Mouse (Mus musculus): ENCODE measurements around the gene Tbl1xr1.

Tbl1xr1 gene

DNA sequence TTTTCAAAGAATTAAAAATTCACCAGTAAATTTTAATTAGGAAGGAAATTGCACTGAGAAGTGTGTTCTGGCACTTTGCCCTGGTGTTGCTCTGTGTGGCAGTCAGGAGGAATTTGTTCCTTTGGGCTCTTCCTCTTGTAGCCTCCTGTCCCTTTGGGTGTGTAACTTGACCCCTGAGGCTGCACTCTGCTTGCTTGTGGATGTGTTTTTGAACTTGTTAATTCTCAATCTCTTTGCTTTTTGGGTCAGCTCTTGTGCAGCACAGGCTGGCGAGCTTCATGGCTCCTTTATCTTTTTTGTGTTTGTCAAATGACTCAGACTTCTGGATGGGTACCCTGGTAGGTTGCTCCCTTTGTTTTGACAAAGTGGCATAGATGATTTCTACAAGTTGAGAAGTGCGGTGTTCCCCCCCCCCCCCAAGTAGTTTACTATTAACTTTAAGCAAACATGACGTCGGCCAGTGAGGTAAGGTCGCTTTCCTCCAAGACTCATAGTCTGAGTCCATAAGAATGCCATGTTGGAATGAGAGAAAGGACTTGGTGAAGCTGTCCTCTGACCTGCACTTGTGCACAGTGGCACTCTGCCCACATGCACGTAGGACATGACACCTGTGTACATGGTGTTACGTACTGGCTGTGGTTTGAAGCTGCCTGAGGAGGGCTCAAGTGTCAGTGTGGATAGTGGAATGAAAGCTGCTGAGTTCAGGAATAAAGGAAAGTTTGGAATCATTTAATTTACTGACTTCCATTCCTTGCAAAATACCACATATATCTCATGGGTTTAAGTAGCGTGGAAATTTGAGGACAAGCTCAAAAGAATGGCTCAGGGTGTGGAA lies 14.2 kb downstream of the Tbl1xr1 start:
- DNase-seq, result no peak

DNA sequence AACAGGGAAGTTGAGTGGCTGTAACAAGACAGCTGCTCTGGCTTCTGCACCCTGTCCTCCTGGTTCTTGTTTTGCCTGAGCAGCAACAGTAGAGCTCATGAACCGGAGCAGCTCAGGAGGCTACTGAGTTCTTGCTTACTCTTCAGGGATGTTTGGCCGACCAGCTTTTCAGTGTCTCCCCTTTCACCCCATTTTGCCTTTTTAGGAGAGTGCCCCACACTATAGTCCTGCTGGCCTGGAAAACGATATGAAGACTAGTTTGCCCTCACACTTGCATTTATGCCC lies 14.8 kb downstream of the Tbl1xr1 start:
- no peak for DNase-seq

DNA sequence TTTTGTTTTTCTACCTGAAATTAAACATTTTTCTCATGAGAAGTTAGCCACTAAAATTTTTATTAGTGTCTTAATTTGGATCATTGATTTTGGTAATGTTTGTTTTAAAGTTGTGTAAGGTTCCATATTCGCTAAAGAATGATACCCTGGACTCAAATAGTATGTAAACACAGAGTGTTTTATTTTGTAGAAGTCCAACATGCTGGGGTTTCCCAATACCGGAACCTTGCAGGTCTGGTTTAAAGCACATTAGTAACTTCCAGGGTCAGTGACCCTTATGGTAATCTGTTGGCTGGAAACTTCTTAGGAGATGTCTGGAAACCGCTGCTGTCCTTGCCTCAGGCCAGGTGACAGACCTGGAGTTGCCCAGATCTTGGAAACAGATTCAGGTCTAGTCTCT lies 15.2 kb downstream of the Tbl1xr1 start:
- no peak for DNase-seq

DNA sequence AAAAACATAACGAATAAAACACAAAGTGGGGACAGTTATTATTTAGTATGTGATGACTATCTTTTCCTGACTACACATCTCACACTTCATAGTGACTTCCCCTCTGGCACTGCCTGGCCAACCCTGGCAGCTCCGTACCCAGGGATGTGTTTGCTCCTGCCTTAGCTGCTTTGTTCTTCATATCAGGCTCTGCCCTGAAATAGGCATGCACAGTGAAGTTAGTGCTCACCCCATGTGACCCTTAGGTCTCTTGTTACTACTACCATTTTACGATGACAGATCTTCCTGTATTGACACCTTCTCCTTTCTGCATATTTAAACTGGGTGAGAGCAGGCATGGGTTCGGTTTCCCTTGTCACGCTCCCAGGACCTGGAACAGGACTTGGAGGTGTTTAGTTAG lies 16.3 kb downstream of the Tbl1xr1 start:
- no peak for DNase-seq

DNA sequence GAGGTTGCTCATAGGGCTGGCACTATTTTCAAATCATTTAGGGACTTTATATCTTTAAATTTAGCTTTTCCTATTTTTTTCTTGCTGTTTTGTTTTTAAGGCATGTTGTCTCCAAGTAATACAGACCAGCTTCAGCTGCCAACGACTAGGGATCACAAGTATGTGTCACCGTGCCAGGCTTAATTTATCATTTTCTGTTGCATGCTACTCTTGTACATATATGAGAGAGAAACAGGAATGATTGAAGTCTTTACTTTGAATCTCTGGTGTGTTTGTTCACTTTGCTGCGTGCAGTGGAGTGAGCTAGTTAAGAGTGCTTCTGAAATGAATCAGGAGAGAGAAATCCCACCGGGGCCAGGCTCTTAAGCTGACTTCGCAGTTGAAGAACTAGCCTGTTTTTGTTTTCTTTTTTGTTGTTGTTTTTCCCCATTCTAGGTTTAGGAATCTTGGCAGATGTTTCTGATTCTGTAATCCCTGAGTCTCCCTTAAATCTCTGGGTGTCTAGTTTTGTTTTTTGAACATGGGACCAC lies 27.6 kb downstream of the Tbl1xr1 start:
- DNase-seq, result no peak

DNA sequence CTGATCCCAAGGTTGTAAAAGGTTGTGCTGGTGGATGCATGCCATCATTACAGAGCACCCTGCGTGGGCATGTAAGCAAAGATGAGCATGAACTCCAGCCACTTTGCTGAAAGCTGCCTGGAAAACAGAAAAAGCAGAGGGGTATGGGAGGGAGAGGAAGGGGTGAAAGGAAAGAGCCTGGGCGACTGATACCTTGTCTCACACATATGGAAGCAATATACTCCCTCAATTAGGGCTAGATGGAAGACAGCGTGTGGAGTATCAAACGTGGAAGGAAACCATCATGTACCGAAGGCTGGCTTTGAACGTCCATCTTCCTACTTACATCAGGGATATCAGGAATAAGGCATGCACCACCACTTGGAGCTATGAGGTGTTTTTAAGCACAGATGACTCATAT lies 29.0 kb downstream of the Tbl1xr1 start:
- DNase-seq, result no peak

DNA sequence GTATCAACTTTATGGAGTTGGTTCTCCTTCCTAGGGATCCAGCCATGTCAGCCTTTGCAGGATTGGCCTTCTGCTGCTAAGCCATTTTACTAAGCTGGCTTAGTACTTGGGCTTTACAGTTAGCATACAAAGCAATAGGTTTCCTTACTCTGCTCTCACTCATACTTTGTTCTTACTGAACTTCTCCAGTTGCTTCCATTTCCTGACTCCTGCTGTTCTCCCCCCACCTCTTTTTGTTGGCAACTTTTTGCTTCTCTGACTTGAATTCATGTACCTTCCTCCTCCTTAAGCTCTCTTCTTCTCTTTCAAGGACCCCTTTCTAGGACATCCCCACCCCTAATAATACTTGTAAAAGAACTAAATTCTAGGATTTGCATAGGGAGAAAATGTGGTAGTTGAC lies 31.6 kb downstream of the Tbl1xr1 start:
- DNase-seq, result no peak

DNA sequence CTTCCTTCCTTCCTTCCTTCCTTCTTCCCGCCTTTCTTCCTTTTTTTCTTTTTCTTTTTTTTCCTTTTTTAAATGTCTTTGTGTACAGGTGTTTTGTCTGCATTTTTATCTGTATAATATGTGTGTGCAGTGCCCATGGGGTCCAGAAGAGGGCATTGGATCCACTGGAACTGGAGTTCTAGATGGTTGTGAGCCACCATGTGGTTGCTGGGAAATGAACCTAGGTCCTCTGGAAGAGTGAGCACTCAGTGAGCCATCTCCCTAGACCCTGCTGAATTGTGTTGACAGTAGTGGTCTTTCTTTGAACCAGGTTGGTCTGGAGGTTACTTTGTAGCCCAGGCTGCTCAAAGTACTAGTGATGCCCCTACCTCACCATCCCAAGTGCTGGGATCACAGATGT lies 33.2 kb downstream of the Tbl1xr1 start:
- no peak for DNase-seq

DNA sequence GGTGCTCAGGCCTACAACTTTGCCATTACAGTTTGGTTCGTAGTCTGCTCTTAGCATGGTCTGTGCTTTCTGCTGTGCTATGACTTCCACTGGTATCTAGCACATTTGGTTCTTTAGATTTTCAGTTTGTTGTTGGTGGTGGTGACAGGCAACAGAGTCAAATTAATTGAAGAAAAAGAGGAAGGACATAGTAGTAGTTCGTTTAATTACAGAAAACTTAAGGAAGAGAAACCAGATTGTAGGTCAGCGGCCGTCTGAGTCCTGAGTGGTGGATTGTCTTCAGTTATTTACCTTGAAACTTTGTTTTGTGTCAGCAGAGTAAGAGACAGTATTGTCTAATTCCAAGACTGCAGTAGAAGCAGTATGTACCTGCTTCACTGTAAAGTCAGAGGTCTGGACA lies 37.3 kb downstream of the Tbl1xr1 start:
- no peak for DNase-seq

DNA sequence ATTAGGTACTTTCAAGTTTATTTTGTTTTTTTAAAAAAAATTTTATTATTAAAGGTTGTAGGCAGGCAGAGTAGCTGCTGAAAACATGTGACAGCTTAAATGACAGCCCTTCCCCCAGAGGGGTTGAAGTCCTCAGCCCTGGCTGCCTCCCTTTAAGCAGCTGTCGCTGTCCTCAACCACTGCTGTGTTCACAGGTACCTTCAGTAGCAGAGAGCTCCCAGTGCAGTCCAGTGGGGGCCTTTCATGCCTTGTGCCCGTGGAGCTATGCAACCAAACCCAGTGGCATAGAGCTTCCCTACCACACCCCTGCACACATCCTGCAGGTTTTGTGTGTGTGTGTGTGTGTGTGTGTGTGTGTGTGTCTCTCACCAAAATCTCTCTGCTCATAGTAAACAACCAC lies 38.8 kb downstream of the Tbl1xr1 start:
- DNase-seq, result no peak

DNA sequence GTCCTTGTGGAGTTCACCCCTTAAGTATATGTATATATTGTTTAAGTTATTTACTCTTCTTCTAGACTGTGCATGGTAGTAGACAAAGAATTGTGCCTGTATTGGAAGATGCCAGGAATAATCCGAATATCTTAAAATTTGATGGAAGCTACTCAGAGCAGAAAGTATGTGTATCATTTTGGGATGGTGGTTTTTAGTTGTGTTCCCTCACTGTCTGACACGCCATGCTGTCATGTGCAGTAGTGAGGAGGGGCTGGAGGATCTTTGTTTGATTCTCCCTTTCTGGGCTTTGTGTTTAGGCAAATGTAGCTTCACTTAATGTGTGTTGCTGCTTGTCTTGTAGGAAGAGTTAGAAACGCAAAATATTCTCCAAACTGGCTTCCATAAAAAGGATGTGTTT lies 39.2 kb downstream of the Tbl1xr1 start:
- DNase-seq, result no peak

DNA sequence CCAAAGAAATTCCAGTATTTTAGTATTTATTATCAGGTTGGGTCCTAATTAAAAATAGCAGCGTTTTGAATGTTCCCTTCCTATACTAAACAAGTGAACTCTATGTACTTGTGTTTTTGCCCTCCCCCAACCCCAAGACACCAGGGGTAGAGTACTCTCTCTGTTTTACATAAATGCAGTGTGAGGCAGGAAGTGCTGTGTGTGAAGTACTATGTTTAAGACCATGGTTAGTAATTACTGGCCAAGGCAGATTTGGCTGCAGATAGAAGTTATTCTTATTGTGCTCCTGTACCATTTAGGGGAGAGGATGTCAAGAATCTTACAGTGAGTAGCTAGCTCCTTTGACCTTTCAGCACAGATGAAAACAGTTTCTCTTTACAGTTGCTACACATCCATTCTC lies 39.7 kb downstream of the Tbl1xr1 start:
- no peak for DNase-seq

DNA sequence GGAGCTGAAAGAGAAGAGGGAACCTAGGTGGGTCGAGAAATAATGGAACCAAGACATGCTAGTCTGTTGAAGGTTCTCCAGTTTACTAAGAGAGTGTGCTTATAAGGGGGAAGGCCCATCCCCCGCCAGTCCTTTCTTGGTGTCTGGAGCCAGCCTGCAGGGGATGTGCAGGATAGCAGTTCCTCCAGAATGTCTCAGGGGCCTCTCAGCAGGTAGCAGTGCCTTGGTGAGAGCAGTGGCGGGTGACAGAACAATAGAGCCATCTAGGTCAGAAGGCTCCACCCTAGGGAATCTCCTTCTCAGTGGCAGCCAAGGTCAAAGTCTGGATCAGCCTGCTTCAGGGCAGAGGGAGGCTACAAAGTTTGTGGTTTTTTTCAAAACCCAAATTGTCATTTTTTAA lies 45.3 kb downstream of the Tbl1xr1 start:
- DNase-seq, result no peak

DNA sequence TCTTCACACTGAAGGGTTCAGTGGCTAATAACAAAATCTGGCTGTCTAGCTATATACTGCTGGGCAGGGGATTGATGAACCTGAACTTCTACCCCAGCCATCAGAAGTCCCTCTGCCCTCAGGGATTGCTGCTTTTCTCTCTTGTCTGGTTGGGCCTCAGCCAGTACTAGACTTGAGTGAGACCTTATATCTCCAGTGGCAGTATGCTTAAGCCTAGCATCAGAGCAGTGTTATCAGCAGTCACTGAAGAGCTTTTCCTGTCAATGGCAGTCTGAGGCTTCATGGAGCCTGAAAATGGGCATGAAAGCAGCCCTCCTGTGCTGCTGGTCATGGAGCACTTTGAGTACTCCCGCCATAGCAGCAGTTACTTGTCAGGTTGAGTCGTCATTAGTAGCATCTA lies 46.7 kb downstream of the Tbl1xr1 start:
- no peak for DNase-seq

DNA sequence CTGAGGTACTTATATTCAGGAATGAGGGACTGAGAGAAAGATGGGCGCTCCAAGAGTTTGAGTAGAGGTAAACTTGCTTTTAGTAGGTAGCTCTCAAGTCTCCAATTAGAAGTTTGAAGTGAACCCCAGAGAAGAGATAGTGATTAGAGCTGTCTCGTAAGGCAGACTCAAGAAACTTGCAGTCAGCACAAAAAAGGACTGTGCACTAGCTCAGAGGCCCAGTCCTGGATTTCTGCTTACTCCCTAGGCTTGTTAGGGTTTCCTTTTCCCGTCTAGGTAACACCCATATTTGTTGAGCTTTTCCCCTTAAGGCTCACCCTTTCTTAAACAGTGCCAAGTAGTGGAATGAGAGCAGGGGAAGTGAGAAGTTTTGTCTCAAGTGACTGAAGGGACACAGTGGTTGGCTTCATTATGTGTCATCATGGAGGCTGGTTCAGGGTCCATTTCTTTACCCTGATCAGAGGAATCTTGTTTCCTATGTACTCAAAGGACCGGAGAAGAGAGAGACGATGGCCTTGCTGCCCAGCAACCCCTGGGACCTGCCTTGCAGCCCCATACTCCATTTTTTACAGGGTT lies 49.9 kb downstream of the Tbl1xr1 start:
- no peak for DNase-seq

DNA sequence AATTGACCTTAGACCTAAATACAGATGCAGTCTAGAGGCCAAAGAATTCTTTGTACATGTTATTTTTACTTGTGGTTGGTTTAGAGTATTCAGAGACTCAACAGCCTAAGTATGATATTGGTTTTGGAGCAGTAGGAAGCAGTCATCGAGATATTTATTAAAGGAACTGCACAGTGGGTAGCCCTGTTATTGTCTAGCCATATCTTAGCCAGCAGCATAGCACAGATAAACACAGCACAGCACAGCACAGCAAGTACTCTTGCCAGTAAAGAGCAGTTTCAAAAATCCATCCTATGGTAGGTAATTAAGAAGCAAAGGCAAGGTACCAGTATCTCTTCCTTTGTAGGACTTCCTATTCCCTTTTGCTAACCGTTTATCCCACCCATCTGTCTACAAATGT lies 54.8 kb downstream of the Tbl1xr1 start:
- DNase-seq, result no peak

DNA sequence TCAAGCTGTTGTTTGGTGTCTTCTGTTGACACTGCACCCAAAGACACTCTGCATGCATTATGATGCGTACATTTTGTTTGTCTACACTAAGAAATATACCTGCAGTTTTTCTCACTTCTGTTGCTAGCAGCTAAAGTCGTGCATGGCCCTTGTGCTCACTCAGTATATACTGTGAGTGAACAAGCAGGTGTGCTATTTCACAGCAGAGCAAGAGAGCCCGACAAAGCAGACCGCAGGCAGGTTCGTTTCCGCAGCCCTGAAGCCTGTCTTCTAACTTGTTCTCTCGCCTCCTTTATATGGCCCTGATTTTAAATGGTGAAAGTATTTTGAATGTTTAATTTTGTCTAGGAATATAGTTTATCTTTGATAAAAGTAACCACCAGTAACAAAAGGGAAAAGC lies 57.2 kb downstream of the Tbl1xr1 start:
- no peak for DNase-seq

DNA sequence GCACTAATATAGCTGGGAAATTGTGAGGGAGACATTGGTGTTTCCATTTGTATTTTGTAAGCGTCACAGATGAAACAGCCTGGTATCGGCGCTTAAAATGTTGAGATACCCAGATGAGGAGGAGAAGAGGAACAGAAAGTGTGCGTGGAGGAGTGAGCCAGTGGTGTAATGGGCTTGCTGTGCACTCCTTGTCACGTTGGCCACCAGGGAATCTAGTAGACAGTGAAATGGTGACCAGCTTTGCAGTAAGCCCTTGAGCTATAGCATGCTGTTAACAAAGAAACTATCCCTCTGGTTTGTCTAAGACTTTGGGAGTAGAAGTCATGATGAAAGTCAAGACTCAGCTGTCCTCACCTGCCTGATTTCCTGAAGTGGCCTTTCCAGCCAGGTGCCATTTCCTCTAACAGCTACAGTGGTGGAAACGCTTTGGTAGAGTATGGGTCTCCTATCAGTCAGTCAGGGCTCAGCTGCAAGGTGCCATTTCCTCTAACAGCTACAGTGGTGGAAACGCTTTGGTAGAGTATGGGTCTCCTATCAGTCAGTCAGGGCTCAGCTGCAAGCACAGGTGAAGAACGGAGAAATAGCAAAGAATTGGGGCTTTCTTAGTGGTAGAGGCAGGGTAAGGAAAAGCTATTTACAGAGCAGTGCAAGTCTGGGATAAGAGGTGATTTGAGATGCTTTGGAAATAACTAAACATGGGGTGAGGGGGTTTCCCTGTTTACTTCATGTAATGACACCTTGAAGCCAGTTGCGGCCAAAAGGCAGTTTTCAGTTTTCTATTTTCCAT lies 61.5 kb downstream of the Tbl1xr1 start:
- DNase-seq, result no peak

DNA sequence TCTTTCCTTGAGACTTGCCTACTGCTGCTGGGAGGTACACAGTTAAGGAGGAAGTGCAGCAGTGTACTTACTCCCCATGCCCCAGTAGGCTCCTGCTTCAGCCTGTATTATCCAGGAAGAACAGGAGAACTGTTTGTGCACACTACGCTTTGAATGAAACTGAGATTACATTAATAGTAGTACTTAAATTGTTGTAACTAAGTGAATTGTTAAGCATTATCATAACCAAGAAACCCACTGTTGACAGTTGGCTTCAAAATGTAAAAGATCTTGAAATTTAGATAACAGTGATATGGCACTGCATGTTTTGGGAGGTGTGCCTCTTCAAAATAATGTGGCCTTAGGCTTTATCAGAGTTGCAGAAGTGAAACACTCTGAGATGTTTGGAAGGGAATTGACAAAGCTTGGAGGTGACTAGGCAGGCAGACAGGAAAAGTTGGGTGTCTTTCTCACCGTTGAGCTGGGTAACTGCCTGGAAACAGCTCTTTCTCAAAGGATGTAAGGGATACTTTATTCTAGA lies 62.2 kb downstream of the Tbl1xr1 start:
- DNase-seq, result no peak

DNA sequence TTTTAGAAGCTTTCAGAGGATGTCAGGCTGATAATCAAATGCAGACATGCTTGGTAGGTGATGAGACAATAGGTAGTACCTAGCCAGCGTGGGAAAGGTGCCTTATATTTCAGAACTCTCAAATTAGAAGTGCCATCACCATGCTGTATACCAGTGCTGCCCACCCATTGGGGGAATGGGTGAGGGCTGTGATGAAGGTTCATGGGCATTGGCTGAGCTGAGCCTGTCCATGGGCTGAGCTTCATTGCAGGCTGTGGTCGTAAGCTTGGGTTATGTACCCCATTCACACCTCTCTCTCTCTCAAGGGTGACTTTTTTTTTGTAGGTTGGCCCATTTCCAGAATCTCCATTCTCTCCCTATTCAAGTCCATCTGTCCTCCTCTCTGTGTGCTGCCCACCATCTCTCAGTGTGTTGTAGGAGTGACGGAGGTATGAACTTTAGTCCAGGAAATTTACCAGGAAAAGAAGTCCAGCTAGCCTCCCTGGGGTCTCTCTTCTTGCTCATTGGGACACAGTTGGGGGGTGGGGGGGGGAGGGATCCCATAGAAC lies 63.7 kb downstream of the Tbl1xr1 start:
- DNase-seq, result no peak

DNA sequence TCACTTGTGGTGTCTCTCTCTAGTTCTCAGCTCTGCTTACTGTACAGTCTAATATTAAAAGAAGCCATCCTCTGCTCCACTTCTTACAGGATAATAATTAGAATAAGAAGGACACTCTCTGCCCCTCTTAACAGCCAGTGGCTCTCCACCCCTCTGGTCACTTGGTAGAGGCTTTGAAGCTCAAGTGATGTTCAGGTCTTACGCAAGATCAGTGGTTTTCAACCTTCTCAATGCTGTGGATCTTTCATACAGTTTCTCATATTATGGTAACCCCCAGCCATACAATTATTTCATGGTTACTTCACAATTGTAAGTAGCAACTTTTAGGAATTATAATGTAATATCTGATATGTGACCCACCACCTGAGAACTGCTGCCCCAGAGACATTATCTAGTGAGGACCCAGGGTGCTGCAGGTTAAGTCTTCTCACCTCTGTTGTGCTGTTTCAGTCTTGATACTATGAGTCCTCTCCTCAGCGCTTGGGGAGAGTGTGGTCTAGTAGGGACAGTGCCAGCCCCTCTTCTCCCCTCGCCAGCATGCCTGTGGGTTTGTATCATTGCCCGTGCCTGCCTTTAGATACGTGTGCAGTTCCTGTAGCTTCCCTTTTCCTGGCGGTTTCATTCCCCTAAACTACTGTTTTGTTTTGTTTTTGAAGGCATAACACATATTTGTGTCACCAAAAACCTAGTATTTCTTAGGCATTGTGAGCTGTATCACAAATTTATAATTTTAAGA lies 65.7 kb downstream of the Tbl1xr1 start:
- no peak for DNase-seq

DNA sequence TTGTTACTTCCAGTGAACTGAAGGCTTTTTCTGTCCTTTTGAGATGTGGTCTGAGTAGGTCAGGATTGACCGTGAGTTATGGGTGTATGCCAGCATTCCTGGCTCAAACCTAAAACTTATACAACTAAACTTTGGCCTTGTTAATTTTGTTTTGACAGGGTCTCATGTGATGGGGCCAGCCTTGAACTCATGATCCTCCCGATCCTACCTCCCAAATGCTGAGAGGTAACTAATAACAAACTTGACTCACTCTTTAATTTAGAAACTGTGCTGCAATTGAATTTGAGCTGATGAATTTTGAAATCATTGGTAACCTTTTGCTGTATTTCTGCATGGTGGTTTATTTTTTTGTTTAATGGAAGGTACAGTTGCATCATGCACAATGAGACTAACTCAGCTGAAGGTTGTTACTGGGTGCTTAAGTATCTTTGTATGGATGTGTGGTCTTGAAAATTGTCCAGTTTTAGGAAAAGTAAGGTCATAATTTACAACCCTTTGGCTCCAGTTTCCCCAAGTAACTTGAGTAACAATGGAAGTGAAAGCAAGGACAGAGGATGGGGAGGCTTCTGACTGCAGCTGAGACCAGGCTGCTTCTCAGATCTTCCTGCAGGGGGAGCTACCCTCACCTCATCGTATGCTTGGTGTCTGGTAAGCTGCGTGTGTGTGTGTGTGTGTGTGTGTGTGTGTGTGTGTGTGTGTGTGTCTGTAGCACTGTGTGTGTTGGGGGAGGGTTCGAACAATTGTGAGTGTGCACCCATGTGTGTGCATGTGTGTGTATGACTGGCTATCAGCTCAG lies 66.6 kb downstream of the Tbl1xr1 start:
- no peak for DNase-seq

Data from right cerebral cortex, postnatal 4 days (tissue).